Mouse (Mus musculus) regulatory T cell (primary cell): Measurements from ENCODE around the gene Hbb-bh2.
"Not testable (repeated sequence)": the region's sequence is repeated elsewhere in the genome, so short reads cannot be mapped to it uniquely, and the experiment has no call there.

Source experiments
- in situ Hi-C: fragments of 300-600 bp; cut with MboI, MseI; formaldehyde crosslinking; loops from one replicate; pipeline ENCODE4 v1.15.1; 2025; ENCODE audit warnings: high pct_unique_total_duplicates

Gene Hbb-bh2

GRCm38 (mm10) chr7:103840268-103840667, at the start of gene Hbb-bh2:
Hbb-bh2 (minus strand) TSS chr7:103840520.
- in situ Hi-C loops = no loop called here

- in situ Hi-C loops = no loop called here
Measured at GRCm38 (mm10) chr7:103886152-103886551, 45.8 kb upstream of the Hbb-bh2 start, which contains the start of gene Olfr66. Olfr66 (minus strand) TSS chr7:103886252.

GRCm38 (mm10) chr7:103877093-103877492, 36.8 kb upstream of the Hbb-bh2 start:
- in situ Hi-C loops = no loop called here

- in situ Hi-C loops = no loop called here
Measured at GRCm38 (mm10) chr7:103874451-103874850, 34.1 kb upstream of the Hbb-bh2 start.

GRCm38 (mm10) chr7:103873064-103873463, 32.7 kb upstream of the Hbb-bh2 start:
- in situ Hi-C loops = no loop called here

- in situ Hi-C loops = no loop called here
Measured at GRCm38 (mm10) chr7:103870667-103871066, 30.3 kb upstream of the Hbb-bh2 start.

- in situ Hi-C loops = no loop called here
Measured at GRCm38 (mm10) chr7:103865716-103866115, 25.4 kb upstream of the Hbb-bh2 start.

GRCm38 (mm10) chr7:103861531-103861930, 21.2 kb upstream of the Hbb-bh2 start:
- in situ Hi-C loops = no loop called here

- in situ Hi-C loops = no loop called here
Measured at GRCm38 (mm10) chr7:103860855-103861254, 20.5 kb upstream of the Hbb-bh2 start.

- in situ Hi-C loops = no loop called here
Measured at GRCm38 (mm10) chr7:103859076-103859475, 18.8 kb upstream of the Hbb-bh2 start.

- in situ Hi-C loops = no loop called here
Measured at GRCm38 (mm10) chr7:103854669-103855068, 14.3 kb upstream of the Hbb-bh2 start.

- in situ Hi-C loops = no loop called here
Measured at GRCm38 (mm10) chr7:103853090-103853489, 12.8 kb upstream of the Hbb-bh2 start, which contains the start of gene Hbb-y. Hbb-y (minus strand) TSS chr7:103853216.

- in situ Hi-C loops = no loop called here
Measured at GRCm38 (mm10) chr7:103844525-103845325, 4.4 kb upstream of the Hbb-bh2 start.

GRCm38 (mm10) chr7:103843034-103843433, 2.7 kb upstream of the Hbb-bh2 start, which contains the start of gene Hbb-bh1:
Hbb-bh1 (minus strand) TSS chr7:103843164.
- in situ Hi-C loops = no loop called here

GRCm38 (mm10) chr7:103827808-103828207, 12.5 kb downstream of the Hbb-bh2 start, which contains the start of gene Hbb-bs:
Hbb-bs (minus strand) TSS chr7:103828096.
- in situ Hi-C loops = no loop called here

GRCm38 (mm10) chr7:103827139-103827538, 13.2 kb downstream of the Hbb-bh2 start:
- in situ Hi-C loops = not testable (repeated sequence)

GRCm38 (mm10) chr7:103826255-103826887, 13.9 kb downstream of the Hbb-bh2 start:
- in situ Hi-C loops = no loop called here

GRCm38 (mm10) chr7:103825536-103826254, 14.6 kb downstream of the Hbb-bh2 start:
- in situ Hi-C loops = no loop called here

- in situ Hi-C loops = no loop called here
Measured at GRCm38 (mm10) chr7:103824597-103824996, 15.7 kb downstream of the Hbb-bh2 start.

- in situ Hi-C loops = not testable (repeated sequence)
Measured at GRCm38 (mm10) chr7:103815085-103815484, 25.2 kb downstream of the Hbb-bh2 start.

GRCm38 (mm10) chr7:103813766-103814165, 26.6 kb downstream of the Hbb-bh2 start, which contains the start of gene Hbb-bt:
Hbb-bt (minus strand) TSS chr7:103813996.
- in situ Hi-C loops = no loop called here

GRCm38 (mm10) chr7:103813152-103813551, 27.2 kb downstream of the Hbb-bh2 start:
- in situ Hi-C loops = not testable (repeated sequence)
